Mouse (Mus musculus): Measurements from ENCODE around the gene Synpo2.

Gene Synpo2

GRCm38 (mm10) chr3:123235921-123236320 is at the start of gene Synpo2:
Gene Synpo2, minus strand, starts transcription at chr3:123236149.
- DNase-seq, result peak; percentile 62

DNA sequence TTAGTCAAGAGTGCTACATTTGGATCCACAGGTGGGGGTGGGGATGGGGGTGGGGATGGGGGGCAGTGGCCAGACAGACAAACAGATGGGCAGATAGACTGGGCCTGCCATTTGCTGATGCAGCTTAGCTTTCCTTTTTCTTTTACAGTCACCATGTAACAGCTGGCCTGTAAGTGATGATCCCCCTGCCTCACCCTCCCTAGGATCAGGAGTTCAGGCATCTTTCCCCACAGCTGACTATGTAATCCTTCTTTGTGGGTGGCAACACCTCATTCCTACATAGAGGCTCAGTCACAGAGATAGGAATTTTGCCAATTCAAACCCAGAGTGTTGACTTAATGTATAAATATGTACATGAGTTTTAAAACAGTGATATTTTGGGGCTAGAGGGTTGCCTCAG is 49.7 kb upstream of the Synpo2 start:
- no peak for DNase-seq

DNA sequence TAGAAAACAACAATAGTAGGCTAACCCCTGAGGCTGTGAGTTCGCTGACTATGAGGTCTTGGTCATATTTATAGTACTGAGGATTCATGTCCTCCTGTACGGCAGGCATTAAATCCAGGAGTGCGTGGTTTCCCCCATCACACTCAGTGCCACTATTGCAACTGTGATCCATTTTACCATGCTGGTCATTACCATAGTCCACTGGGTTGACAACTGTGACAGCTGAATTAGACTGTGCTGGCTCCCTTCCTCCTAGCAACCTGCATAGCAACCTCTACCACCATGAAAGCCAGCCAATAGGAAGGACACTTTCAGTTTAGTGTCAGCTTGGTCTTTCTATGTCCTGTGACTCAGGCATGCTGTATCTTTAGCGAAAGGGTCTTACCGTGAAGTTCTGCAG is 48.3 kb upstream of the Synpo2 start:
- DNase-seq, result no peak

GRCm38 (mm10) chr3:123282866-123283615 is 47.1 kb upstream of the Synpo2 start:
- DNase-seq, result no peak

DNA sequence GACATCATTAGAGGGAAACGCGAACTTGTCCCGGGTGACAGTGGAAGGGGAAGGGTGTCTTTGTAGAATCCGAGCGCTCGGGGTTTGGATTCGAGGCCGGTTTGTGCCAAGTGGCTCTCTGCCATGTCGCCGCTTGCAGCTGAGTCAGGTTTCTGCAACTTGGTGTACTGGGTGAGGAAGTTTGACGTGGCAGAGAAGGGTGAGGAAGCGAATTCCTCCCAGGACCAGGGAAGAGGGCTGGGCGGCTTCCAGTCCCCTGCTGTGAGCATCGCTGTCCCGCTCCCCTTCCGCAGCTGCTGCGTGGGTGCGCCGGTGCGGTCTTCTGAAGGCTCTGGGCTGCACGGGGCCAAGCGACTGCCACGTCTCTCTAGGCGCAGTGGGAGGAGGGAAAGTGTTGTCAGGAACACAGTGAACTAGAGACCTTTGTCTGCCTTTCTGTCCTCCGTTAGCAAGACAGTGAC is 31.8 kb upstream of the Synpo2 start:
- DNase-seq, result peak; percentile 73

- DNase-seq, result peak; percentile 82
These were observed 31.1 kb upstream of the Synpo2 start, which contains the start of gene Sec24d for GRCm38 (mm10) chr3:123266753-123267651. Gene Sec24d, plus strand, starts transcription at chr3:123267455.

GRCm38 (mm10) chr3:123264706-123265105 is 28.8 kb upstream of the Synpo2 start:
- no peak for DNase-seq

GRCm38 (mm10) chr3:123258709-123259108 is 22.8 kb upstream of the Synpo2 start:
- DNase-seq, result no peak

DNA sequence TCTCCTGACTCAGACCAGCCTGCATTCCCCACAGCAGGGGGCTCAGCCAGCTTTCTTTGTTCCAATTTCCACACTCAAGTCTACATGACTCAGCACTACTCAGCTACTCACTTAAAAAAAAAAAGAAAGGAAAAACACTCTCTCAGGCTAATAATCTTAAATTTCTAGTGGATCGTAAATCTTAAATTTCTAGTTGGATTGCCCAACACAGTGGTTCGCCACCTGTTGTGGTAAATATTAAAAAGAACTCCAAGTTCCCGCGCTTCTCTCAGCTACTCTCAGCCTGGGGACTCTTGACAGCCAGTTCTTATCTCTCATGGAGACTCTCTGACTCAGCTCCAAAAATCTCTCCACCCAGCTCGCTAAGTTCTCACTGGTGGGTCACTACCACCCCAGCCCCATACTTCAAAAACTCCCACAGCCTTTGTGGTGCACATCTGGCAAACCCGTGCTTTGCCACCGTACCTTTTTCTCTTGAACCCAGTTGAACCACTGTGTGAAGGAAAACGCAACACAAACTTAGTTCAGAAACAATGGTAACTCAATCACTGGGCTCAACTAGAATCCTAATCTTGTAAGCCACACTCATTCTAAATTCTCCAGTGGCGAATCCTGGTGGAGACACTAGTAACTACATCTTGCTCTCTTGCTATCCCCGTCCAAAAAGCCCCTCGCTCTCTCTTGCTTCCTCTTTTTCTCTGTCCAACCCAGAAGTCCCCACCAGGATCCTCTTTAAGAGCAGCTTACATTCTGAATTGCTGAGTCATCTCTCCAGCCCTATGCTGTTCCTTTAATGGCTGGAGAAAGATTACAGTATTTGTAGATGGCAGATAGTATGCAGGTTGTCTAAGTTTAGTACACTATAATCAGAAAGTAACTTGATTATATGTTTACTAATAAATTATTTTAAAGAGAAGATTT is 20.5 kb upstream of the Synpo2 start:
- no peak for DNase-seq

GRCm38 (mm10) chr3:123245646-123246045 is 9.7 kb upstream of the Synpo2 start:
- DNase-seq, result no peak

DNA sequence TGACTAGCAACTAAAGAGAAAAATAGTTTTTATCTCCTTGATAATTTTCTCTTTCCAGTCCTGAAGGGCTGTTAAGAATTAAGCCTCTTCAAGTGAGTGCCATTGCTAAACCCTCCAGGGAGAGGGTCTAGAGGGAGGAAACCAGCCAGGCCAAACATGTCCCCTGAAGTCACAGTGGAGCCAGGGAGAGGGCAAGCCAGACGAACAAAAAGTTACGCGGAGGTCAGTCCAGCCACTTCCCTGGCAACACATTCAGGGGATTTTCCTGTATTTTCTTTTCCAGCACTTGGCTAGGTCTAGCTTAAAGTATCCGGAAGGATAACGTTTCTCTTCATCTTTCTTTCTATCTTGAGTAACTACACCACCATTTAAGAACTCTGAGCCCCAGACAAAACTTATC is 8.4 kb upstream of the Synpo2 start:
- DNase-seq, result no peak

GRCm38 (mm10) chr3:123237446-123237845 is 1.5 kb upstream of the Synpo2 start:
- no peak for DNase-seq

DNA sequence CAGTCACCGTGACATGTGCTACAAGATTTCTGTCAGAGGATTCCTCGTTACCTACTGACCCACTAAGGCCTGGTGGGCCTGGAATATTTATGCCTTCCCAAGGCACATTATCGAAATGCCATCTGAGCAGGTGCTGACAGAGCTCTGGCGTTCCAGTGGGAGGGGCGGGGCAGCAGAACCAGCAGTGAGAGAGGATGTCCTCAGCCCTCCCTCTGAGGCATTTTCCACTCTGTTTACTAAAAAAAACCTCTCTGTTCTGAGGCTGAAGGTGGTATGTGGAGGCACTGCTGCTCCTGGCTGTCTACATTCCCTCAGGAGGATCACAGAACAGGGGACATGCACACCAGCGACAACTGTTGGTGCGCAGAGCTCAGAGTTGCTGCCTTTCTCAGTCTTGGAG is 1.1 kb upstream of the Synpo2 start:
- no peak for DNase-seq

DNA sequence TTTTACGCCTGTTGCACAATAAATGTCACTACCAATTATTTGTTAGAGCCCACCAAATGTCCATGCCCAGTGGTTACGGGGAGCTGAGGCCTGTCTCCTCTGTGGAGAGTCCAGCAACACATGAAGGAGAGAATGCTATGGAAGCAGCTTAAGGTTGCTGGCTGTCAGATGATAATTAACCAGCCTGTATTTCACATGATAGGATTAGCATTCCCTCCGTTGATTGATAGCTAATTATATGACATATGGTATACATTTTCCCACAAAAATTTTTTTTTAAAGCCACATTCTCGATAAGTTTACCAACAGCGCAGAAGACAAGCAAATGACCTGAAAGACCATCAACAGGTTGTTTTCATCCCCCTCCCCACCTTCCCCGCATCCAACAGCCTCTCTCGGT is 454 bp downstream of the Synpo2 start:
- no peak for DNase-seq

DNA sequence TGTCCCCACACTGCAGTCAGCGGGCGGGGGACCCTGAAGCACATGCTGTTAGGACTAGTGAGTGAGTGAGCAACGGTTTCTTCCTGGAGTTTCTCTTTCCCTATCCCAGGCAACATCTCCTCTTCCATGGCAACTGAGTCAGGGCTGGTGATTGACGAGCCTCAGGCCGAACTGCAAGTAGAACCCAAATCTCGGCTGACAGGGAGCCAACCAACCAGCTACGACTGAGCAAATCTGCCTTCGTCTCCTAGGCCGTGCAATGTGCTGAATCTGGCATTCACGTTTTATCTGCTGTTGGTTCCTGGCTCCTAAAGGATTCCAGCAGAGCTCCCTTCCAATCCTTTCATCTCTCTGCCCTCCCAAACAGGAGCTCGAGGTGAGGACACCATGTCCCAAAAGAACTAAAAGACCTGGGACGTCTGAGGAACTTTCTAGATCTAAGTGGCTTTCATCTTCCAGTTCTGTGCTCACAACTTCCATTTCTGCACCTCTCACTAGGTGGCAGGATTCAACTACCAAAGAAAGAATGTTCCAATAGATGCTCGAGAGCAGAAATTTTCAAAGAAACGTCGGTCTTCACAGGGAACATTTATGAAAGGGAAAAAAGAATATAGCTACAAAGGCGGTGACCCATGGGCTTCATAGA is 1.6 kb downstream of the Synpo2 start:
- peak; percentile 39 for DNase-seq

- no peak for DNase-seq
These were observed 4.3 kb downstream of the Synpo2 start for GRCm38 (mm10) chr3:123231639-123232038.

DNA sequence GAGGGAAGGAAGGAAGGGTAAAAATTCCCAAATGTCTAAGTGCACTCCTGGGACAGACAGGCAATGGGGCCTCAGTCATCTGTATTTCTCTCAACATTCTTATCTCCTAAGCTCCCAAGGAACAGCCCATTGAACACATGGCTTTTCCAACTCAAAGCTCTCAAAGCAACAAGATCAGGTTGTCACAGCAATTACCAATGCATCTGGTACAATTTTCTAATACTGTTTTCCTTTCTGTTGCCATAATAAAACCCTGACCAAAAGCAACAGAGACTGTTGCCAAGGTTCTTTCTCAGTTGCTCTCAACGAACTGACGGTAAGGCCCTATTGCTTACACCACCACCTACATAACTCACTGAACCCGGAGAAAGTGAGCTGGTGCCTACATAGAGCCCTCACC is 8.7 kb downstream of the Synpo2 start:
- no peak for DNase-seq

DNA sequence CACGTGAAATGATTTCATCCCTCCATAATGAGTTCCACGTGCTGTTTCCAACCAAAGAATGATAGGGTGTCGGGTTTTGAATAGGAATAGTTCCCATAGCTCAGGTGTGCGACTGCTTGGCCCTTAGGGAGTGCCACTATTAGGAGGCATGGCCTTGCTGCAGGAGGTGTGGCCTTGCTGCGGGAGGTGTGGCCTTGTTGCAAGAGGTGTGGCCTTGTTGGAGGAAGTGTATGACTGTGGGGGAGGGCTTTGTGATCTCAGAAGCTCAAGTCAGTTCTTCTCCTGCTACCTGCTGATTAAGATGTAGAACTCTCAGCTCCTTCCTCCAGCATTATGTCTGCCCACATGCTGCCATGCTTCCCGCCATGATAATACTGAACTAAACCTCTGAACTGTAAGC is 17.3 kb downstream of the Synpo2 start:
- no peak for DNase-seq

- no peak for DNase-seq
These were observed 27.1 kb downstream of the Synpo2 start for GRCm38 (mm10) chr3:123208891-123209290.

- DNase-seq, result no peak
These were observed 28.6 kb downstream of the Synpo2 start for GRCm38 (mm10) chr3:123207386-123207785.

GRCm38 (mm10) chr3:123205485-123205884 is 30.5 kb downstream of the Synpo2 start:
- DNase-seq, result no peak

DNA sequence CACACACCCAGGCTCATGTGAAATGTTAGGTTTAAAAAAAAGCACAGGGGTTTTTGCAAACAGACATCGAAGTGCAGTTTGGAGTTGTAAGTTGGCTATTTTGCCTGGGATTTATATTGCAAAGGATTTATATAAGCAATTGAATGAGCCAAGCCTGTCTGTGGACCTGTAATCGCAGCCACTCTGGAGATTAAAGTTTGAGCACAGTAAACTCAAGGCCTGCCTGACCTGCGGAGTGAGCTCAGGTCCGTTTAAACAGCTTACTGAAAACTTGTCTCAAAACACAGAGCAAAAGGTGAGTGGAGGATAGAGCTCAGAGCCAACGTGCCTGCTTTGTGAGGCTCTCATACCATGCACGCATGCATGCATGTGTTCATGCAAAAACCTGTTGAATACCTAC is 30.9 kb downstream of the Synpo2 start:
- DNase-seq, result no peak
